Mouse (Mus musculus): ENCODE data around the gene Siah1b. TPM values are rescaled to one million over a fixed set of nuclear protein-coding genes. Genes with fewer than 3 reads are reported as not detected.

The Siah1b gene
- total RNA-seq, 2 experiments from 2014 or later = 9.6 to 10.9 TPM

DNA sequence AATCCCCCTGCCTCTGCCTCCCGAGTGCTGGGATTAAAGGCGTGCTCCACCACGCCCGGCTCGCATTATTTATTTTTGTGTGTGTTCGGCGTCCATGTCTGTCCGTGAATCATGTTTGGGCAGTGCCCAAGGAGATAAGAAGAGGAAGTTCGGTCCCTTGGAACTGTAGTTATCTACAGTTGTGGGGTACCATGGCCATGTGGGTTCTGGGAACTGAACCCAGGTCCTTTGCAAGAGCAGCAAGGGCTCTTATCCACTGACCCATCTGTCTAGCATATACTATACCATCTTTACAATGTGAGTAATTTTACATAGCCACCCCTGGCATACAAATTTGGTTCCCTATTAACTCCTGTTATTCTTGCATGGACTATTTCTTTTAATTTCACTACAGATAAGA lies 5.7 kb upstream of the Siah1b start:
- H3K4me3 ChIP-seq = no peak overlapping the region
- intact Hi-C loops (cut with DNase I) = no loop called here
- no peak overlapping the region for H3K27ac ChIP-seq
- no peak for TF ChIP-seq CTCF (IDR thresholded peaks at IDR 0.05)
- no peak for DNase-seq (ENCODE audit: extremely low spot score in 1 of 2, low spot score in 2 of 2)

- Histone ChIP-seq H3K4me3 (no peak overlapping the region), H3K27ac (no peak overlapping the region)
- TF ChIP-seq CTCF (IDR thresholded peaks at IDR 0.05) = no peak
- intact Hi-C loops (cut with DNase I) = loop anchor here (5.0 to 10.0 kb wide), 2 partner anchors 112 to 1154 kb away; partner anchors contain the start of gene Zrsr2
- DNase-seq (ENCODE audit: extremely low spot score in 1 of 2, low spot score in 2 of 2) = no peak
Measured at GRCm38 (mm10) chrX:164068968-164069367, 7.3 kb downstream of the Siah1b start.

DNA sequence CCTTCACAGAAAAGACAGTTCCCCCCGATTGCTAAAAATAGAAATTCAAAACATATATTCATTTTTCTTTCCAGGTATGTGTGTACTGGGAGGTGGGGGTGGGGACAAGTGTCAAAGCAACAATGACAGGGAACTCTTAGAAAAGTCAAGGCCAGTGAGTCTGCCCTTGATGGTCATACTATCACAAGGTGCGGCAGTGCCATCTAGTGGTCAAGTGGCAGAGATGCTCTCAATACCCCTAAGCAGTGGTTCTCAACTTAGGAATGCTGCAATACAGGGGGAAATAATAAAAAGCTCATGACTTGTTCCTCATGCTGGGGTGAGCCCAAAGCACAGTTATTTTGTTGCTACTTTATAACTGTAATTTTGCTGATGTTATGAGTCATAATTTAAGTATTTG lies 10.1 kb downstream of the Siah1b start:
- peak; percentile 83 for TF ChIP-seq CTCF (IDR thresholded peaks at IDR 0.05)
- peak; percentile 38 to 60 for DNase-seq (ENCODE audit: extremely low spot score in 1 of 2, low spot score in 2 of 2)
- intact Hi-C loops (cut with DNase I) = loop anchor here (5.0 to 10.0 kb wide), 2 partner anchors 109 to 1151 kb away; partner anchors contain the start of gene Zrsr2
- H3K27ac ChIP-seq = no peak overlapping the region
- no peak overlapping the region for H3K4me3 ChIP-seq

DNA sequence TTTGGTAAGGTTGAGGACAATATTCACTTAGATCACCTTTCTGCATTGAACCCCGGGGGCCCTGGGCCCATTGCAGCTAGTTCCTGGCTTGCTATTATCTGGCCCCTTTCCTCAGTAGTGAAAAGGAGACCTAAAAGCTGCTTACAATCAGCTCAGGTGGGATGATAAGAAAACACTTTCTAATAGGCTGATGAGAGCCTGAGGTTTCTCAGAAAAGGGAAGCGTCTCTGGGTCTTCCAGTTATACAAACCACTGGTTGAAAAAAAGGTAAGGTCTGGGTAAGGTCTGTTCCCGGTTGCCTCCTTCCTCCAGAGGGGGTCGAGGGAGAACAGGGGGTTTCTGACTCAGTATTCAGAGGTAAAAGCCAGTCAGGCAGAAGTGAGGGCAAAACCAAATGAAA lies 17.2 kb downstream of the Siah1b start:
- Histone ChIP-seq H3K4me3 (no peak overlapping the region), H3K27ac (no peak overlapping the region)
- no peak for TF ChIP-seq CTCF (IDR thresholded peaks at IDR 0.05)
- DNase-seq (ENCODE audit: extremely low spot score in 1 of 2, low spot score in 2 of 2) = no peak
- intact Hi-C loops (cut with DNase I) = no loop called here

DNA sequence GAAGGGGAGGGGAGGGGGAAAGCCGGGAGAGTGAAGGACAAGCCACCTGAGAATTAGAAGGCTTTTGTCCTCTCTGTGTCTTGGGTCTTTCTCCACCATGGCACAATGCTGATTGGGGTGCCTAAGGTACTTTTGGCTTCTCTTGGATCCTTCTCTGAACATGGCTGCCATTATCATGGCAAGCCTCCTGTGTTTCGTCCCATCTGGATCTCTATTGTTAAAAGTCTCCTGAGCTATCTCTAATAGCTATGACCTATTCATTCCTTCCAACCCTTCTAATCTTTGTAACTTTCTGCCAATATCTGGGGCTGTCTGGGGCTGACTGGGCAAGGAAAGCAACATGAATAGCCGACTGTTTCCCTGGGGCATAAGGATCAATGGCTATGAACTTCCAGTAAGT lies 17.8 kb downstream of the Siah1b start:
- no peak for TF ChIP-seq CTCF (IDR thresholded peaks at IDR 0.05)
- no peak overlapping the region for H3K4me3 ChIP-seq
- DNase-seq (ENCODE audit: extremely low spot score in 1 of 2, low spot score in 2 of 2) = no peak
- intact Hi-C loops (cut with DNase I) = no loop called here
- no peak overlapping the region for H3K27ac ChIP-seq

- no peak overlapping the region for H3K4me3 ChIP-seq
- intact Hi-C loops (cut with DNase I) = no loop called here
- DNase-seq (ENCODE audit: extremely low spot score in 1 of 2, low spot score in 2 of 2) = no peak
- H3K27ac ChIP-seq = no peak overlapping the region
- TF ChIP-seq CTCF (IDR thresholded peaks at IDR 0.05) = no peak
Measured at GRCm38 (mm10) chrX:164055726-164056125, 20.6 kb downstream of the Siah1b start.

DNA sequence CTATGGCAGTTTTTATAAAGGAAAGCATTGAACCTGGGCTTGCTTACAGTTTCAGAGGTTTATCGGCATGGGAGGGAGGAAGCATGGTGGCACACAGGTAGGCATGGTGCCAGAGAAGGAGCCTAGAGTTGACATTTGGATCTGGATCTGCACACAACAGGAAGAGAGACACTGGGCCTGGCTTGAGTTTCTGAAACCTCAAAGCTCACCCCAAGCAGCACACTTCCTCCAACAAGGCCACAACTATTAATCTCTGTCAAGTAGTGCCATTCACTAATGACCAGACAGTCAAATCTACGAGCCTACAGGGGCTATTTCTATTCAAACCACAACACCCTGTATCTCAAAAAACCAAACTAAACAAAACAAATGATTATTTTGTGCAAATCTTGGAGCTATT lies 29.6 kb downstream of the Siah1b start:
- TF ChIP-seq CTCF (IDR thresholded peaks at IDR 0.05) = no peak
- intact Hi-C loops (cut with DNase I) = no loop called here
- DNase-seq (ENCODE audit: extremely low spot score in 1 of 2, low spot score in 2 of 2) = no peak
- no peak overlapping the region for H3K27ac ChIP-seq
- no peak overlapping the region for H3K4me3 ChIP-seq

DNA sequence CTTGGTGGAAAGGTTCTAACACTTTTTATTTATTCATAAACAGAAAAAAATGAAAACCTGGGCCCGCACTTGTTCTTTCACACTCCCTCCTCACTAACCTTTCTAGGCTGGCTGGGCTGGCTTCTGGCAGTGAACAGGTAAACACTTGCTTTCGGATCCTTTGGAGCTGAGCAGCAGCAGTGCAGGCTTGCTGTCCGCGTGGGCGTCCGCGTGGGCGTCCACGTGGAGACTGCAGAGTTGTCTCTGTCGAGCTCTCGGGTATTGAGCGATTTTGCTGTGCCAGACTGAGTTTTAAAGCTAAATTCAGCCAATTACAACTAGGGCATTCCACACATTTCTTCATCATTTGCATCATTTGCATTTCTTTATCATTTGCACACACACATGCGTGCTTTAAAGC lies 34.2 kb downstream of the Siah1b start:
- no peak overlapping the region for H3K4me3 ChIP-seq
- intact Hi-C loops (cut with DNase I) = no loop called here
- H3K27ac ChIP-seq = no peak overlapping the region
- TF ChIP-seq CTCF (IDR thresholded peaks at IDR 0.05) = no peak
- peak; percentile 33 to 66 for DNase-seq (ENCODE audit: extremely low spot score in 1 of 2, low spot score in 2 of 2)

DNA sequence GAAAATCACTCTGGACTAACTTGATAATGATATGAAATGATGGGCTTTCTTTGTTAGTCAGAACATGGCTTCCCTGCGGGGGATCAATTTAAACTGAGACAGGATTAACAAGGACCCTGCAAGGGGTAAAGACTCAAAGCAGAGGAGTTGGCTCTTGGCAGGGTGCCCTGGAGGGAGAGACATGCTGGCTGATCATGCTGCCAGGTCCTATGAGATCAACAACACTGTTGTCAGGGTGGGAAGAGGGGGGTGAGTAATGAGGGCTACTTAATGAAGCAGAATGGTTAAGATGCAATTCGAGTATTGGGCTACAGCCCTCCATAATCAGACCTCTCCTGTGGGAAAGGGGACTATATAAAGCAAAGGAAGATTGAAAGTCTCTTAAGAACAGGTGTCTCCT lies 37.4 kb downstream of the Siah1b start:
- Histone ChIP-seq H3K4me3 (no peak overlapping the region), H3K27ac (no peak overlapping the region)
- DNase-seq (ENCODE audit: extremely low spot score in 1 of 2, low spot score in 2 of 2) = no peak
- intact Hi-C loops (cut with DNase I) = no loop called here
- TF ChIP-seq CTCF (IDR thresholded peaks at IDR 0.05) = no peak

DNA sequence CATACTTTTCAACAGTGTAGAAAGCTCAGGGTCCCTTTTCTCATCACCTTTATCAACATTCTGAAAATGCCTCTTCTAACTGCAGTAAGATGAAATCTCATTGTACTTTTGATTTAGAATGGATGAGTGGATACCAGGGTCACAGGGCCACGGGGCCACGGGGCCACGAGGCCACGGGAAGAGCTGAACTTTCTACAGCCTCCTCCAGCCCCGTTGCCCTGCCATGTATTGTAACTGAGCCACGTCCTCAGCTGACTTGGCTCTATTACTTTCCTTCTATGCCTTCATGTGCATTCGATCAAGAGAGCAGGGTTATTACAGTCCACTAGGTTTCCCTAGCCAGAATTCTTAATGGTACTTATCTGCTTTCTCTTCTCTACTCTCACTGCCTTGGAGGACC lies 40.4 kb downstream of the Siah1b start:
- intact Hi-C loops (cut with DNase I) = no loop called here
- no peak for DNase-seq (ENCODE audit: extremely low spot score in 1 of 2, low spot score in 2 of 2)
- H3K27ac ChIP-seq = no peak overlapping the region
- H3K4me3 ChIP-seq = no peak overlapping the region
- TF ChIP-seq CTCF (IDR thresholded peaks at IDR 0.05) = no peak

GRCm38 (mm10) chrX:164035401-164035800 lies 40.9 kb downstream of the Siah1b start:
- TF ChIP-seq CTCF (IDR thresholded peaks at IDR 0.05) = no peak
- DNase-seq (ENCODE audit: extremely low spot score in 1 of 2, low spot score in 2 of 2) = no peak
- H3K27ac ChIP-seq = no peak overlapping the region
- H3K4me3 ChIP-seq = no peak overlapping the region
- intact Hi-C loops (cut with DNase I) = no loop called here

- Histone ChIP-seq H3K27ac (no peak overlapping the region), H3K4me3 (no peak overlapping the region)
- DNase-seq (ENCODE audit: extremely low spot score in 1 of 2, low spot score in 2 of 2) = no peak
- TF ChIP-seq CTCF (IDR thresholded peaks at IDR 0.05) = no peak
- intact Hi-C loops (cut with DNase I) = no loop called here
Measured at GRCm38 (mm10) chrX:164032526-164032925, 43.8 kb downstream of the Siah1b start.

GRCm38 (mm10) chrX:164027607-164028289 lies 48.5 kb downstream of the Siah1b start, which contains the start of gene Car5b:
TSS of gene Car5b (minus strand) at chrX:164027997.
- TF ChIP-seq CTCF (IDR thresholded peaks at IDR 0.05) = no peak
- Histone ChIP-seq H3K27ac (no peak within 1 kb of the TSS), H3K4me3 (peak within 1 kb of the TSS; percentile 13; the same call in 1 of the 2 replicates)
- intact Hi-C loops (cut with DNase I) = no loop called here
- peak; percentile 45 to 46 for DNase-seq (ENCODE audit: extremely low spot score in 1 of 2, low spot score in 2 of 2)

Other genes starting within 250 kb of the Siah1b start
- 10 to 100 TPM; 30.3 to 39.9 TPM for gene Ap1s2, start 167.5 kb downstream of the Siah1b start, total RNA-seq (2021)
- 10 to 100 TPM; 43.9 to 51.7 TPM for gene Zrsr2, start 117.8 kb downstream of the Siah1b start, total RNA-seq (2021)
- 1 to 10 TPM; 2.2 to 3.0 TPM for gene Car5b, start 48.5 kb downstream of the Siah1b start, total RNA-seq (2021)
- gene Cltrn, start 12.3 kb upstream of the Siah1b start, total RNA-seq (2021) = not detected
- 1 to 10 TPM; 1.1 to 1.7 TPM for gene Ace2, start 62.8 kb upstream of the Siah1b start, total RNA-seq (2021)
- 1 to 10 TPM in 1 of 2 experiments, under 1 TPM in 1; 0.82 to 1.4 TPM for gene Bmx, start 181.7 kb upstream of the Siah1b start, total RNA-seq (2021)
- gene Pir, start 192.9 kb upstream of the Siah1b start, total RNA-seq (2021) = 1 to 10 TPM; 6.1 to 7.4 TPM